Mouse (Mus musculus): ENCODE data around the gene Gm9639. TPM values are rescaled to one million over a fixed set of nuclear protein-coding genes. Genes with fewer than 3 reads are reported as not detected.
"Not testable (repeated sequence)": the region's sequence is repeated elsewhere in the genome, so short reads cannot be mapped to it uniquely, and the experiment has no call there.

Gm9639 gene
- polyA plus RNA-seq, 1 experiment from 2014 or later: not detected

GRCm38 (mm10) chr10:77788621-77789020 lies 6.3 kb downstream of the Gm9639 start:
- H3K27ac ChIP-seq: no peak overlapping the region
- WGBS: 82% methylated on average over 2 of the region's 2 CpGs
- no peaks in the 10 kb centered on the region for H3K27me3 ChIP-seq (replicated peaks)
- no peaks in the 10 kb centered on the region for H3K36me3 ChIP-seq
- H3K9me3 ChIP-seq: no peaks in the 10 kb centered on the region
- H3K9ac ChIP-seq: no peak overlapping the region
- H3K4me1 ChIP-seq (replicated peaks): no peaks in the 10 kb centered on the region
- ATAC-seq: no peak
- H3K4me2 ChIP-seq (replicated peaks): no peak overlapping the region
- H3K4me3 ChIP-seq (replicated peaks): no peak overlapping the region

GRCm38 (mm10) chr10:77787876-77788275 lies 7.0 kb downstream of the Gm9639 start, which contains the start of gene Gm7137:
Gene Gm7137 (minus strand): TSS chr10:77788200.
- not testable (repeated sequence) for H3K4me1 ChIP-seq (replicated peaks)

GRCm38 (mm10) chr10:77783396-77783795 lies 11.5 kb downstream of the Gm9639 start:
- not testable (repeated sequence) for H3K9ac ChIP-seq; H3K36me3 ChIP-seq; H3K9me3 ChIP-seq; H3K27ac ChIP-seq; H3K4me3 ChIP-seq (replicated peaks); H3K27me3 ChIP-seq (replicated peaks); H3K4me2 ChIP-seq (replicated peaks); H3K4me1 ChIP-seq (replicated peaks); ATAC-seq
- 85% methylated on average over 3 of the region's 3 CpGs for WGBS

More at GRCm38 (mm10) chr10:77787876-77788275, 7.0 kb downstream of the Gm9639 start, which contains the start of gene Gm7137:
- H3K36me3 ChIP-seq; H3K9me3 ChIP-seq; H3K27me3 ChIP-seq (replicated peaks); H3K4me3 ChIP-seq (replicated peaks); H3K27ac ChIP-seq; ATAC-seq; H3K4me2 ChIP-seq (replicated peaks); H3K9ac ChIP-seq: not testable (repeated sequence)
- 79% methylated on average over 1 of the region's 1 CpGs for WGBS

GRCm38 (mm10) chr10:77782442-77782841 lies 12.4 kb downstream of the Gm9639 start, which contains the start of gene Gm3250:
Gene Gm3250 (minus strand): TSS chr10:77782542.
- H3K27me3 ChIP-seq (replicated peaks); H3K4me2 ChIP-seq (replicated peaks); ATAC-seq; H3K4me3 ChIP-seq (replicated peaks); H3K9ac ChIP-seq; H3K4me1 ChIP-seq (replicated peaks); H3K9me3 ChIP-seq; H3K36me3 ChIP-seq; H3K27ac ChIP-seq: not testable (repeated sequence)
- WGBS: 67% methylated on average over 1 of the region's 1 CpGs

- H3K9ac ChIP-seq; H3K27me3 ChIP-seq (replicated peaks); H3K9me3 ChIP-seq; H3K27ac ChIP-seq; H3K4me3 ChIP-seq (replicated peaks); H3K4me2 ChIP-seq (replicated peaks); ATAC-seq; H3K36me3 ChIP-seq; H3K4me1 ChIP-seq (replicated peaks): not testable (repeated sequence)
- WGBS: 78% methylated on average over 1 of the region's 1 CpGs
Observed at GRCm38 (mm10) chr10:77776844-77777243, 18.0 kb downstream of the Gm9639 start, which contains the start of gene Gm7138. Gene Gm7138 (minus strand): TSS chr10:77776944.

- H3K27me3 ChIP-seq (replicated peaks); H3K9me3 ChIP-seq; H3K4me1 ChIP-seq (replicated peaks); H3K9ac ChIP-seq; H3K27ac ChIP-seq; H3K4me3 ChIP-seq (replicated peaks); H3K36me3 ChIP-seq; ATAC-seq; H3K4me2 ChIP-seq (replicated peaks): not testable (repeated sequence)
- WGBS: 68% methylated on average over 2 of the region's 3 CpGs
Observed at GRCm38 (mm10) chr10:77772142-77772541, 22.7 kb downstream of the Gm9639 start.

- H3K9ac ChIP-seq; H3K4me3 ChIP-seq (replicated peaks); H3K27me3 ChIP-seq (replicated peaks); H3K4me1 ChIP-seq (replicated peaks); H3K27ac ChIP-seq; ATAC-seq; H3K4me2 ChIP-seq (replicated peaks); H3K36me3 ChIP-seq; H3K9me3 ChIP-seq: not testable (repeated sequence)
- 22% methylated on average over 1 of the region's 1 CpGs for WGBS
Observed at GRCm38 (mm10) chr10:77771225-77771624, 23.7 kb downstream of the Gm9639 start, which contains the start of gene Gm3238. Gene Gm3238 (minus strand): TSS chr10:77771325.

- no peak for ATAC-seq
- no peaks in the 10 kb centered on the region for H3K9me3 ChIP-seq
- no peak overlapping the region for H3K27ac ChIP-seq
- H3K4me3 ChIP-seq (replicated peaks): no peak overlapping the region
- H3K9ac ChIP-seq: no peak overlapping the region
- 73% methylated on average over 1 of the region's 1 CpGs for WGBS
- no peaks in the 10 kb centered on the region for H3K27me3 ChIP-seq (replicated peaks)
- no peaks in the 10 kb centered on the region for H3K36me3 ChIP-seq
- H3K4me1 ChIP-seq (replicated peaks): no peaks in the 10 kb centered on the region
- H3K4me2 ChIP-seq (replicated peaks): no peak overlapping the region
Observed at GRCm38 (mm10) chr10:77769727-77770126, 25.1 kb downstream of the Gm9639 start.

GRCm38 (mm10) chr10:77759582-77759981 lies 35.3 kb downstream of the Gm9639 start, which contains the start of gene Gm3233:
Gene Gm3233 (minus strand): TSS chr10:77759682.
- 78% methylated on average over 1 of the region's 1 CpGs for WGBS
- H3K9ac ChIP-seq: not testable (repeated sequence)

GRCm38 (mm10) chr10:77753448-77753847 lies 41.4 kb downstream of the Gm9639 start:
- Histone ChIP-seq H3K27me3 (replicated peaks) (no peaks in the 10 kb centered on the region), H3K27ac (no peak overlapping the region), H3K36me3 (no peaks in the 10 kb centered on the region), H3K9me3 (no peaks in the 10 kb centered on the region), H3K4me2 (replicated peaks) (no peak overlapping the region), H3K4me3 (replicated peaks) (no peak overlapping the region), H3K4me1 (replicated peaks) (no peaks in the 10 kb centered on the region), H3K9ac (no peak overlapping the region)
- no peak for ATAC-seq

More at GRCm38 (mm10) chr10:77759582-77759981, 35.3 kb downstream of the Gm9639 start, which contains the start of gene Gm3233:
- ATAC-seq; H3K27me3 ChIP-seq (replicated peaks); H3K27ac ChIP-seq; H3K4me2 ChIP-seq (replicated peaks); H3K4me1 ChIP-seq (replicated peaks); H3K4me3 ChIP-seq (replicated peaks); H3K9me3 ChIP-seq; H3K36me3 ChIP-seq: not testable (repeated sequence)

GRCm38 (mm10) chr10:77752312-77752711 lies 42.6 kb downstream of the Gm9639 start:
- H3K9me3 ChIP-seq; H3K9ac ChIP-seq; H3K4me1 ChIP-seq (replicated peaks); H3K4me3 ChIP-seq (replicated peaks); H3K27ac ChIP-seq; H3K36me3 ChIP-seq; H3K27me3 ChIP-seq (replicated peaks); H3K4me2 ChIP-seq (replicated peaks); ATAC-seq: not testable (repeated sequence)
- WGBS: 61% methylated on average over 3 of the region's 3 CpGs

- H3K4me2 ChIP-seq (replicated peaks); H3K9me3 ChIP-seq; H3K36me3 ChIP-seq; H3K4me3 ChIP-seq (replicated peaks); H3K27ac ChIP-seq; ATAC-seq; H3K4me1 ChIP-seq (replicated peaks); H3K9ac ChIP-seq; H3K27me3 ChIP-seq (replicated peaks): not testable (repeated sequence)
- 75% methylated on average over 1 of the region's 1 CpGs for WGBS
Observed at GRCm38 (mm10) chr10:77751254-77751653, 43.6 kb downstream of the Gm9639 start, which contains the start of gene Gm9736. Gene Gm9736 (minus strand): TSS chr10:77751354.

- WGBS: 90% methylated on average over 1 of the region's 1 CpGs
- not testable (repeated sequence) for ATAC-seq; H3K27ac ChIP-seq; H3K4me2 ChIP-seq (replicated peaks); H3K9me3 ChIP-seq; H3K27me3 ChIP-seq (replicated peaks); H3K4me3 ChIP-seq (replicated peaks); H3K4me1 ChIP-seq (replicated peaks); H3K9ac ChIP-seq; H3K36me3 ChIP-seq
Observed at GRCm38 (mm10) chr10:77750686-77751085, 44.2 kb downstream of the Gm9639 start.
